Mouse (Mus musculus): ENCODE data around the gene Golga1.

DNA sequence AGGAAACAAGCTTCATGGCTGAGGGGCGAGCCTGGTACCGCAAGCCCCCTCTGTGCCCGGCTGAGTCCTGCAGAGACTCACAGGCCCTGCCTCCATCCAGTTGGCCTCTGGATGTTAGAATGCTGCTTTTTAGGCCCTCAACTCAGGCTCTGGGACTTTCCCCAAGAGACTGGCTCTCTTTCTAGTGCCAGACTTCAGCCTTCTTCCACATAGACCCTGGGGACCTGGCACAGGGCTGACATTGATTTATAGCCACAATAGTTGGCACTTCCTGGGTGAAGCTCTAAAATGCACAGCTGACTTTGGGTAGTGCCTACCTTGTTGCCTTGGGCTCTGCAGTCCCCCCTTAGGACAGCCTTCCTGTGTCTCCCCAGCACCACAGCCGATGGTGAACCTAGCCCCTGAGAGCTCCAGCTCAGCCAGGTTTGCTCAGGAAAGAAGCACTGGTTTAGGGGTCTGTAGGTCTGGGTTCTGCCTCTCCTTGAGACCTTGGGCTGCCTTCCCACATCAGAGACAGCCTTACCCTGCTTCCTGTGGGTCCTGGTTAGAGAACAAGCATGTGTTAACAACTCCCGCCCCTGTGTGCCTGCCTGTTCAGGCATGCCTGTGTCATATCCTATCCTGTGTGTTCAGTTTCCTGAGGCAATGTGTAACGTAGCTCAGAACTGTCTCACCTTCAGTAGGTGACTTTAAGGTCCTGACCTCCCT lies 77.4 kb downstream of the Golga1 start:
- no peak for TF ChIP-seq CTCF (IDR thresholded peaks at IDR 0.05; ENCODE audit: insufficient read depth, low read depth, low read length)
- TF ChIP-seq POLR2A (IDR thresholded peaks at IDR 0.05; ENCODE audit: insufficient read depth, low read depth, low read length), result no peak
